Mouse (Mus musculus): Measurements from ENCODE around the gene Wnt6. TPM values are rescaled to one million over a fixed set of nuclear protein-coding genes. Genes with fewer than 3 reads are reported as not detected.

Wnt6 gene
- polyA plus RNA-seq (2017; shearing (Covaris generic)): not detected

DNA sequence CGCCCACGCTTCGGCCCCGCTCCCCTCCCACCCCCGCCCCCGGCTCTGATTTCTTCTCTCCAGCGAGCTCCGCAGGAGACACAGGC is at the start of gene Wnt6:
Gene Wnt6, plus strand, starts transcription at position 48 of the 86 bp plus-strand sequence.

DNA sequence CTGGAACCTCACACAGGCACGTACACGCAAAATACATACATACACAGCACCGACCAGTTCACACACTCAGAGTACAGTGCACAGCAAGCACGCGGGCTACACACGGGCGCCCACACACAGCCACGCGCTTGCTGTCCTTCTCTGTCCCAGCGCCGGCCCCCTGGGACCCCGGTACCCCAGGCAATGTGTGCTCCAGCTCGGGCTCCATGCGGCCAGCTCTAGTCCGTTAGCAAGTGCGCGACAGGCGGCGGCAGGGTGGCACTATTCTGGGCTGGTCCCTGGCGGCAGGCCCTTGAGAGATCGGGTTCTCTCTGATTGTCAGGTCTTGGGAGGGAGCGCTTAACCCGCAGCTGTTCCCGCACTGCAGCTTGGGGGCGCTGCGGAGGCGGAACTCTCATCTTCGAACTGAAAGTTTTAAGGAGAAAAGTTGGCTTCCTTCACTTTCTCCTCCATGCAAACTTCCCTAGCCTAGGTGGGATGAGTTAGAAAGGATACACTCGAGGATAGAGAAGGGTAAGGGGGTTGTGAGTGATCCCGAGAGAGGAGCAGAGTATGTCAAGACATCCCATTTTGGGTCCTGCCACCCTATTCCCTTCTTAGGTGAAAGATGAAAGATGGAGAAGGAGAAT is 22.9 kb upstream of the Wnt6 start, which contains the start of gene Prkag3:
Gene Prkag3, minus strand, starts transcription at position 579 of the 629 bp plus-strand sequence.

DNA sequence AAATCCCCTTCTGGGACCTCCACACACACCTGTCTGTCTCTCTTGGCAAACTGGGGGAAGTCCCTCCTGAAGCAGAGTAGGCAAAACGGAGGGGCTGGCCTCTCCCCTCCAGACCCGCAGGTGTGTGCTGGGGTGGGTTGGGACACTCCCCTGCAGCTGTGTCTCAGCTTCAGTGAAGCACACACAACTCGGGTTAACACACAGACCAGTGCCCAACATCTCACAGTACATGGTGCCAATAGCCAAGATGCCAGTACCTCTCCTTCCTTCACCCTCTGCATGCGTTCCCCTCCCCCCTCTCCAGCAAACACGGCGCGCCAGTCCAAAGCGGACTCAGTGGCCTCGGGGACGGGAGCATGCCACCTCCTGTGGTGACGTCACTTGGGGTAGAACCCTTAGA is 19.6 kb downstream of the Wnt6 start, which contains the start of gene Wnt10a:
Gene Wnt10a, plus strand, starts transcription at position 268 of the 400 bp plus-strand sequence.

Other genes starting within 250 kb of the Wnt6 start
- gene Plcd4, start 229.0 kb upstream of the Wnt6 start, polyA plus RNA-seq (2017; shearing (Covaris generic)): 0.79 TPM
- 26.6 TPM for gene Usp37, start 227.6 kb upstream of the Wnt6 start, polyA plus RNA-seq (2017; shearing (Covaris generic))
- gene Zfp142, start 183.6 kb upstream of the Wnt6 start, polyA plus RNA-seq (2017; shearing (Covaris generic)): 18.4 TPM
- gene Bcs1l, start 183.6 kb upstream of the Wnt6 start, polyA plus RNA-seq (2017; shearing (Covaris generic)): 3.8 TPM
- gene Rnf25, start 170.5 kb upstream of the Wnt6 start, polyA plus RNA-seq (2017; shearing (Covaris generic)): 18.5 TPM
- 0.09 TPM for gene Stk36, start 170.4 kb upstream of the Wnt6 start, polyA plus RNA-seq (2017; shearing (Covaris generic))
- 46.6 TPM for gene Ttll4, start 110.1 kb upstream of the Wnt6 start, polyA plus RNA-seq (2017; shearing (Covaris generic))
- not detected for gene Cyp27a1, start 58.3 kb upstream of the Wnt6 start, polyA plus RNA-seq (2017; shearing (Covaris generic))
- not detected for gene Prkag3, start 22.7 kb upstream of the Wnt6 start, polyA plus RNA-seq (2017; shearing (Covaris generic))
- 2.6 TPM for gene Wnt10a, start 19.6 kb downstream of the Wnt6 start, polyA plus RNA-seq (2017; shearing (Covaris generic))
- not detected for gene Cdk5r2, start 83.0 kb downstream of the Wnt6 start, polyA plus RNA-seq (2017; shearing (Covaris generic))
- gene Fev, start 113.5 kb downstream of the Wnt6 start, polyA plus RNA-seq (2017; shearing (Covaris generic)): not detected
- not detected for gene Cryba2, start 121.3 kb downstream of the Wnt6 start, polyA plus RNA-seq (2017; shearing (Covaris generic))
- not detected for gene Cfap65, start 163.7 kb downstream of the Wnt6 start, polyA plus RNA-seq (2017; shearing (Covaris generic))
- 0.25 TPM for gene Ihh, start 179.8 kb downstream of the Wnt6 start, polyA plus RNA-seq (2017; shearing (Covaris generic))